Mouse (Mus musculus): Measurements from ENCODE around the gene Eif5. TPM values are rescaled to one million over a fixed set of nuclear protein-coding genes. Genes with fewer than 3 reads are reported as not detected.
"Not testable (repeated sequence)": the region's sequence is repeated elsewhere in the genome, so short reads cannot be mapped to it uniquely, and the experiment has no call there.

Eif5 gene
- total RNA-seq (2017), result 309 and 347 TPM in 2 replicates

DNA sequence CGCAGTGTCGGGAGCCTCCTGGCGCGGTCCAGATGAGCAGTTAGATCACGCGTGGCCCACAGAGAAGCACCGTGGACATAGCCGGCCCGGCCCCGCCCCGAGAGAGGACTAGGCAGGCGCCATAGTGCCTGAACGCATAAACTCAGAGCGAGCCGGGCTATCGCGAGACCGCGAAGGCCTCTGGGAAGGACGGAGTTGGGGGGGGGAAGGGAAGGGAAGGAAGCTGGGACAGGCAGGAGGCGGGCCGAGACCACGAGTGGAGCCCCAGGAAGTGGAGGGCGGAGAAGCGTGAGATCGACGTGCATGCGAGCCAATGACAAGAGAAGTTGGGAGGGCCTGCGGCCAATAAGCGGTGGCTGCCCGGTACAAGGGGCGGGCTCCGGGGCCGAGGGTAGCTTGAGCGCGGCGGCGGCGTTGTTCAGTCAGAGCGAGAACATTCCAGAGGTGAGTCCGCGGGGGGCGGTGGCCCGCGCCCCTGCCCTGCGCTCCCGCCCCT is at the start of gene Eif5:
Eif5 (plus strand) TSS at position 221 of the 496 bp plus-strand sequence.
- peak; percentile 96 for ATAC-seq (replicated peaks; ENCODE audit: low read depth, poor library complexity, severe bottlenecking)

GRCm38 (mm10) chr12:111489261-111489865 is 48.5 kb upstream of the Eif5 start:
- no peak for ATAC-seq (replicated peaks; ENCODE audit: low read depth, poor library complexity, severe bottlenecking)

DNA sequence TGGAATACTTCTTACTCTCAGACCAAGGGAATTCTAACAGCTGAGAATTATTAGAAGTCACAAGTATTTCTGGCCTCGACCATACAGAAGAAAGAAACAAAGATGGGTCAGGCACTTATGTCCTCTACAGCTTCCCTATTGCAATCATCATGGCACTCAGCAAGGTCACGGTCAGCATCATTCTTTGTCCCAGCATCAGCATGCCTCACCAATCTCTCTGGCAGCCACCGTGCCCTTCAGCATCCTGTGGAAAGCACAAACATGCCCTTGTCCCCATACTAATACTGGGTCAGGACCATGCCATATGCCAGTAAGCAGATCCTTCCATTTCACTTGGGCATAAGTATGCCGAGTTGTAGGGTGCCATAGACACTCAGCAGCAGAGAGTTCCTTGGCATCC is 42.9 kb upstream of the Eif5 start:
- ATAC-seq (replicated peaks; ENCODE audit: low read depth, poor library complexity, severe bottlenecking), result no peak

GRCm38 (mm10) chr12:111497076-111497475 is 40.7 kb upstream of the Eif5 start:
- no peak for ATAC-seq (replicated peaks; ENCODE audit: low read depth, poor library complexity, severe bottlenecking)

DNA sequence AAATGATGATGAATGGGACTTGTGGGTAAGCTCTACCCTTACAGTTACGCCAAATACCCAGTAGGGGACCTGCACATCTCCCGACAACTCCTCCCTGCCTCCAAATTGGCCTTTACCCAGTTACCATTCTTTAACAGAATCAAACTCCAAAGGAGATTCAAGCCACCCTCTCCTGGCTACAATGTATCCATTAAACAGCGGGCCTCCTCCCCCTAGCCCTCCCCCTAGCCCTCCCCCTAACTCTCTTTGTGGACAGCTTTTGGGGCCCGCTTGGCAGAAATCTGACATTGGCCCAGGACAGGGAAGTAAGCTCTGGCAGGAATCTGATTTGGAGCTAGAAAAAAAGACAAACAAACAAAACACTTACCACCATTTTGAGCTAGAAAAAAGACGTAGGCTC is 38.2 kb upstream of the Eif5 start:
- no peak for ATAC-seq (replicated peaks; ENCODE audit: low read depth, poor library complexity, severe bottlenecking)

GRCm38 (mm10) chr12:111500725-111501124 is 37.1 kb upstream of the Eif5 start:
- ATAC-seq (replicated peaks; ENCODE audit: low read depth, poor library complexity, severe bottlenecking), result no peak

- no peak for ATAC-seq (replicated peaks; ENCODE audit: low read depth, poor library complexity, severe bottlenecking)
Observed at GRCm38 (mm10) chr12:111503063-111503567, 34.7 kb upstream of the Eif5 start.

GRCm38 (mm10) chr12:111503571-111503970 is 34.2 kb upstream of the Eif5 start:
- no peak for ATAC-seq (replicated peaks; ENCODE audit: low read depth, poor library complexity, severe bottlenecking)

DNA sequence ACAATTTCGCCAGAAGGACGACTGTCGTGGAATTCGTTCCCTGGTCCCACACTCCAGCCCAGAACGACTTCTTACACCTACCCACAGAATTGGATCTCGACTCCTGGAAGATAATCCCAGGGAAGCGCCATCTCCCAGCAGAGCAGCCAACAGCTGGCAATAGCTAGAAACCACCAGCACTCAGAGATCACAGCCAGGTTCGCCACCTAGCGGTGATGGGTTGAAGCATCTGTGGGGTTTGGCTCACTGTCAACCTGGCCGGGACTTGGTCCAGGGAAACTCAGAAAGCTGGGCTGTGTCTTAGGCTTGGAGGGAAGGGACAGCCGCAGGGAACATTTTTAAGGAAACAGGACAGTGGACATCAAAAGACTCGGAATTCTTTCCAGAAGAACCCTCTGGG is 32.9 kb upstream of the Eif5 start:
- peak; percentile 87 for ATAC-seq (replicated peaks; ENCODE audit: low read depth, poor library complexity, severe bottlenecking)

DNA sequence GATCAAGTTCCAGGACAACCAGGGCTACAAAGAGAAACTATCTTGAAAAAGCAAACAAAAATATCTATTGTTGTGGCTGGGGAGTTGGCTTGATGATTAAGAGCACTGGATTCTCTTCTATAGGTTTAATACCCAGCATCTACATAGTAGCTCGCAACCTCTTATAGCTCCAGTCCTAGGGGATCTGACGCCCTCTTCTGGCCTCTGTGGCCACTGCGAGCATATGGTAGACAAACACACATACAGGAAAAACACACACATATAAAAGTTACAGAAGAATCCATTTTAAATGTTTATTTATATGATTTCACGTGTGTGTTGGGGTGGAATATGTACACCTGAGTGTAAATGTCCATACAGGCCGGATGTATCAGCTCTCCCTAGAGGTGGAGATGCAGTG is 30.8 kb upstream of the Eif5 start:
- no peak for ATAC-seq (replicated peaks; ENCODE audit: low read depth, poor library complexity, severe bottlenecking)

DNA sequence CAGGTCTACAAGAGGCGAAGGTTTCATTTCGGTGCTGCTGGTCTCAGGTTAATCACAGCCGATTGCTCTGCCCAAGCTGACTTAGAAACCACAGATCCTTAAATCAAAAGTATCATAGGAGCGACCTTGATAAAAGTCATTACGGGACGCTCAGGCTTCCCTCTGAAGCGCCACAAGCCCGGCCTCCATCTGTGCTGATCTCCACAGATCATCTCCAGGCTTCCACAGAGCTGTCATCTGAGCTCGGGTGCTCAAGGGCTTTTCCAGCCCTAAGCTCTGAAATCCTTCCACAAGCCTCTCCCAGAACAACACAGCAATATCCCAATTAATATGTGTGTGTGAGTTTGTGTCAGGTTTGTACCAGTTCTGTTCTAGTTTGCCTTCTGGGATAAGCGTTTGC is 29.9 kb upstream of the Eif5 start:
- ATAC-seq (replicated peaks; ENCODE audit: low read depth, poor library complexity, severe bottlenecking), result no peak

GRCm38 (mm10) chr12:111508438-111508837 is 29.4 kb upstream of the Eif5 start:
- ATAC-seq (replicated peaks; ENCODE audit: low read depth, poor library complexity, severe bottlenecking), result not testable (repeated sequence)

DNA sequence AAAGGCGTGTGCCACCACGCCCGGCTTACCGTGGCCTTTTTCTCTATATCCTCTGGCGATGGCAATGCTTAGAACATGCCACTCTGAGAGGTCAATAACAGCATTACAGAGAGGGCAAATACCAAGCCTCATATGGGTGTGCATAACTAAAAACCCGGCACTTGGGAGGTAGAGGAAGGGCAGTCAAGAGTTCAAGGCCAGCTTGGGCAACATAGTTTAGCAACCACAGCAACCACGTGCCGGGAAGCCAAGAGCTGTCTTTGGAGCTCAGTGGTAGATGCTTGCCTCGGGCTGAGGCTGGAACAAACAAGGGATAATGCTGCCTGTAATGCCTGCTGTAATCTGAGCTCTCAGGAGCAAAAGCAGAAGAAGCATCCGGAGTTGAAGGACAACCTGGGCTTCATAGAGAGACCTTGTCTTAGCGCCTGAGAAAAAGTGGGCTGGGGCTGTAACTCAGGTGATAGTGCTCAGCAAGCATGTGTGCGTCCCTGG is 25.2 kb upstream of the Eif5 start:
- no peak for ATAC-seq (replicated peaks; ENCODE audit: low read depth, poor library complexity, severe bottlenecking)

DNA sequence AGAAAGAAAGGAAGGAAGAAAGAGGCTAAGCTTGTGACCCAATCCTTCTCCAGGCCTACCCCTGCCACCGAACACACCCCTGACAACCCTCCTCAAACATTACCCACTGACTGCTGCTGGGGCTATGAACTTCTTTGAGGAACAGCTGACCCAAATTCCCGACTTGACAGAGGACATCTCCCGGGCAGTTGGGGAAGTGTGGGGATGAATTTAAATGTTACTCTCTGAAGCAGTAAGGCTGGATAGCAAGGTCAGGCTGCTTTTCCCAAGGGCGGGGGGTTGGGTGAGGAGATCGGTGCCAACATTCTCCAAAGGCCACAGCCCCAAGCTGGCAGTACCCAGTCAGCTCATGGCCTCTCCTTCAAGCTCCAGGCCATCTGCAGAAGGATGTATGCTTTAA is 24.1 kb upstream of the Eif5 start:
- no peak for ATAC-seq (replicated peaks; ENCODE audit: low read depth, poor library complexity, severe bottlenecking)

DNA sequence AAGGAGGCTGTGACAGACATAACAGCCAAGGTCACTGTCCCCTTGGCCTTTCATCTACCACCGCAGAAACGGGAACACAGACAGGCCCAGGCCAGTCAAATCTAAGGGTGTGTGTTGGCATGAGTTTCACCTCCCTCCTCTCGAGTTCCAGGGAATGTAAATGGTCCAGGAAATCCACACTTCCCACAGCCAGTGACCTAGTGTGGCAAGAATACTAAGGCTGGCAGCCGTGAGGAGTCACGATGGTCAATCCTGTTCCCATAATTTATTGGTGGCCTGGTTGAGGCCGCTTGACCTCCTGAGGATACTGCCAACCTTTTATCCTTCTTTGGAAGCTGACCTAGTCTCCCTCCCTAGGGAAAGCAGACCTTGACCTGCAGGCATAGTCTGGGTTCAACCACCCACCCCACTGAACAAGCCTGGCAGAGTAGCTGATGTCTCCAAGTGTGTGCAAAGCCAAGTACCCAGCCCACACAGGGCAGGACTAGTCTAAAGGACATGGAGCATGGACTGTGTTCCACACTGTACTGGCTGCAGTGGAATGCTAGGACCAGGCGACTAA is 23.5 kb upstream of the Eif5 start:
- 0 out of 2 replicates have a peak, but pooled peaks have one; percentile 6 for ATAC-seq (replicated peaks; ENCODE audit: low read depth, poor library complexity, severe bottlenecking)

- peak; percentile 19; the same call in 1 of the 2 replicates for ATAC-seq (replicated peaks; ENCODE audit: low read depth, poor library complexity, severe bottlenecking)
Observed at GRCm38 (mm10) chr12:111514874-111515649, 22.8 kb upstream of the Eif5 start.

- ATAC-seq (replicated peaks; ENCODE audit: low read depth, poor library complexity, severe bottlenecking), result no peak
Observed at GRCm38 (mm10) chr12:111515920-111516319, 21.9 kb upstream of the Eif5 start.

- ATAC-seq (replicated peaks; ENCODE audit: low read depth, poor library complexity, severe bottlenecking), result peak; percentile 55
Observed at GRCm38 (mm10) chr12:111516826-111517225, 21.0 kb upstream of the Eif5 start.

GRCm38 (mm10) chr12:111517901-111518300 is 19.9 kb upstream of the Eif5 start:
- ATAC-seq (replicated peaks; ENCODE audit: low read depth, poor library complexity, severe bottlenecking), result peak; percentile 53

DNA sequence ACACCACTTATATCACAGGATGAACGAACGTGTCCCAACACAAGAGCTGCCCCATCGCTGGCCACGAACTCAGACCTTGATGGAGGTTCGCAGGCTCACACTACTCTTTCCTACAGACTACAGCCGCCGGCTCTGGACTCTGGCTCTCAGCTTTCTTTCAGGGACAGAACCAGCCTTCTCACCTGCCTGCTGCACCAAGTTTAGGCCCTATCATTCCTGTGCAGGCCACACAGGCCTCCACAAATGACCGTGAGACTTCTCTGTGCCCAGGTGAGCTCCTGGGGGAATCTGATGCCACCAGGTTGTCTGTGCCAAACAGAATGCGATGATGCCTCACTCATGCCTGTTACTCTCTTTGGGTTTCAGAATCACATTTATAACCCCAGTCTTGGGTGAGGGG is 19.4 kb upstream of the Eif5 start:
- no peak for ATAC-seq (replicated peaks; ENCODE audit: low read depth, poor library complexity, severe bottlenecking)

DNA sequence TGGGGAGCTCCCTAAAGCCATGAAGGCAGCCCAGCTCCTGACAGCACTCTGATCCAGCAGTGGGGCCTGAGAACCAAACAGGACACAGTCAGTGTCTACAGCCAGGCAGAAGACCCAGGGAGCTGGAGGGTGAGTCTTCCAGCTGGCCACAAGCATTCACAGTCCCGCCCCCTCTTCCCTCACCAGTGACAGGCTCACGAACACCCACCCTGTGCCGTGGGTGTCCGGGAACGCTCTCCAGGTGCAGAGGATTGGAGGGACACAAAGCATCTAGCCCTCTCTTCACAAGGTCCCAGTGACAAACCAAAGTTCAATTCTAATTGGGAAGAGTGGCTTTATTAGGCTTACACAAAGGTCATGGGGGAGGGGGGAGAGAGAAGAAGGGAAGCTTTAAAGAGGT is 18.0 kb upstream of the Eif5 start:
- ATAC-seq (replicated peaks; ENCODE audit: low read depth, poor library complexity, severe bottlenecking), result no peak
